Mouse (Mus musculus): ENCODE data around the gene Igbp1. TPM values are rescaled to one million over a fixed set of nuclear protein-coding genes. Genes with fewer than 3 reads are reported as not detected.

The Igbp1 gene
- total RNA-seq (2023): 10 to 100 TPM; 65.7 to 67.3 TPM

GRCm38 (mm10) chrX:100494068-100494978 is at the start of gene Igbp1:
TSS of gene Igbp1 (plus strand) at chrX:100494291.

DNA sequence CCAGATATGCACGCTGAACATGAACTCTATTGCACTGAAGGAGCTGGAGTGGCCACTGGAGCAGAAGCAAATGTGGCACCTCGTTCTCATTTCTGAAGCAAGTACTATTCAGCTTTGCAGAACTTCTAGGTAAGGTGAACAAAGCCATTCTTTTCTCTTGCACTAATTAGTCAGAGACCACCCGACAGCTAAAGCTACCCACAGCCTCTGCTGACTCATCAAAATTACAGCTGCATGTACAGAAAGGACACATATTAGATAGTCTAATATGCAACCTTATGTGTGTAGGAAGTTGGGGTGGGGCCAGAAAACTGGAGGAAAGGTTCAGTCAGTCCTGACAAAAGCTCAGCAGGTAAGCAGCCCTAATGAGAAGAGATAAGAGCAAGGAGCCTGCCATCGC is 30.4 kb downstream of the Igbp1 start, which contains the start of gene Dgat2l6:
TSS of gene Dgat2l6 (plus strand) at position 368 of the 400 bp plus-strand sequence.

Other genes starting within 250 kb of the Igbp1 start
- not detected for gene Otud6a, start 65.3 kb upstream of the Igbp1 start, total RNA-seq (2023)
- gene Awat2, start 51.6 kb upstream of the Igbp1 start, total RNA-seq (2023): not detected
- gene Dgat2l6, start 30.5 kb downstream of the Igbp1 start, total RNA-seq (2023): not detected
- gene Awat1, start 78.0 kb downstream of the Igbp1 start, total RNA-seq (2023): not detected
- gene P2ry4, start 100.6 kb downstream of the Igbp1 start, total RNA-seq (2023): not detected
- gene Arr3, start 111.2 kb downstream of the Igbp1 start, total RNA-seq (2023): not detected
- under 1 TPM; 0.33 to 0.50 TPM for gene Kif4, start 131.4 kb downstream of the Igbp1 start, total RNA-seq (2023)
- gene Pdzd11, start 132.3 kb downstream of the Igbp1 start, total RNA-seq (2023): 10 to 100 TPM; 18.6 to 18.8 TPM
- under 1 TPM in 1 of 2 experiments, not detected in 1; 0.18 TPM for gene Gdpd2, start 235.6 kb downstream of the Igbp1 start, total RNA-seq (2023)

Measured in monocyte, adult 59 days (primary cell).